ENCODE assay signal across 9 mouse cellular contexts in genomic region chr5:8659911-8660737, GRCm38 (mm10). TPM values are rescaled to one million over a fixed set of nuclear protein-coding genes. Genes with fewer than 3 reads are reported as not detected.
A peak's percentile ranks its signal among the peaks of the same experiment; 100 is the strongest.
DNase-seq lines count a peak whose midpoint lies in the region; ATAC-seq lines count a peak whose summit lies in the region.
"Had no signal": no experiment of that assay in that cellular context is flagged by ENCODE, and none has a peak within 500 bp of the region (broad histone marks: within the 10 kb centered on the region; RNA-seq: fewer than 3 reads in every experiment).

Gene Abcb1a, plus strand, starts transcription at chr5:8660077.

- H3K9me3 ChIP-seq in erythroblast, embryonic 14.5 days (ENCODE audit: control insufficient read depth, low read length) = no peaks in the 10 kb centered on the region
- no peaks in the 10 kb centered on the region for H3K9me3 ChIP-seq in limb, embryonic 10.5 days (replicated peaks)
- H3K9me3 ChIP-seq: G1E had no signal

- no peak for ATAC-seq in erythroblast, adult 5-6 weeks (replicated peaks; ENCODE audit: low FRiP score, poor library complexity, severe bottlenecking)

- WGBS in limb, embryonic 10.5 days = 6% methylated on average over 37 of the region's 37 CpGs

- H3K27me3 ChIP-seq in erythroblast, embryonic 14.5 days (ENCODE audit: control insufficient read depth) = peaks cover 8% of the 10 kb centered on the region
- no peaks in the 10 kb centered on the region for H3K27me3 ChIP-seq in limb, embryonic 10.5 days (ENCODE audit: low read depth, poor library complexity, severe bottlenecking)

- no peaks in the 10 kb centered on the region for H3K4me1 ChIP-seq in erythroblast, embryonic 14.5 days (ENCODE audit: control insufficient read depth)
- H3K4me1 ChIP-seq in limb, embryonic 10.5 days = peaks cover 11% of the 10 kb centered on the region

- DNase-seq in cerebellum, postnatal 25 days = peak; percentile 17 to 33
- peak; percentile 11 for DNase-seq in gastrocnemius, postnatal 10 days
- peak; percentile 79 for DNase-seq in induced T-regulatory cell, adult 2 months (ENCODE audit: low read depth)
- peak; percentile 54 for DNase-seq in limb, embryonic 10.5 days (ENCODE audit: low spot score)
- peak; percentile 15 for DNase-seq in mesoderm, embryonic 11.5 days (ENCODE audit: low read depth, low spot score)
- DNase-seq in spleen, adult 12 weeks (ENCODE audit: low spot score) = peak; percentile 9

- H3K36me3 ChIP-seq in erythroblast, embryonic 14.5 days (ENCODE audit: control insufficient read depth) = no peaks in the 10 kb centered on the region
- H3K36me3 ChIP-seq in limb, embryonic 10.5 days = no peaks in the 10 kb centered on the region
- H3K36me3 ChIP-seq: G1E had no signal

- 0 out of 2 replicates have a peak within 1 kb of the TSS, but pooled peaks have one; percentile 4 for H3K27ac ChIP-seq in limb, embryonic 10.5 days

- peak within 1 kb of the TSS; percentile 35 for H3K4me3 ChIP-seq in erythroblast, embryonic 14.5 days (replicated peaks)
- H3K4me3 ChIP-seq in limb, embryonic 10.5 days = peak within 1 kb of the TSS; percentile 56

RNA-seq across cellular contexts. Expression of gene Abcb1a, which starts in this region (rescaled TPM):
- polyA plus RNA-seq in erythroblast, embryonic 14.5 days (2012) = 0.01 TPM in 1 of 2 replicates, not detected in the other
- total RNA-seq in erythroblast, adult 5-6 weeks (2015; ENCODE audit: low replicate concordance) = not detected in 2 replicates
- total RNA-seq in erythroblast, adult 5-6 weeks (2017; ENCODE audit: low replicate concordance) = 0.34 TPM in 1 of 2 replicates, not detected in the other
- 1 to 10 TPM; 2.0 to 2.6 TPM for total RNA-seq in gastrocnemius, postnatal 10 days (2021)
- 0.18 TPM in 1 of 2 replicates, not detected in the other for polyA plus RNA-seq in limb, embryonic 10.5 days (2016; fragmentation: Nextera tagmentation; extraction: Ambion mirVana)
- total RNA-seq: G1E had no signal
- polyA plus RNA-seq: G1E had no signal

Comparison
In these comparisons a context has a peak if more than half of its experiments do, and no peak if none do; other contexts are left out.
1. Peak in DNase-seq, H3K4me3 ChIP-seq and H3K27ac ChIP-seq in limb, embryonic 10.5 days; RNA of the gene not detected or under 1 TPM.
2. DNase-seq: peak in every context shown above with its lines; median percentile 79 in induced T-regulatory cell, adult 2 months; 54 in limb, embryonic 10.5 days; 25 in cerebellum, postnatal 25 days; 15 in mesoderm, embryonic 11.5 days; 11 in gastrocnemius, postnatal 10 days; 9 in spleen, adult 12 weeks.